Mouse (Mus musculus): ENCODE results near the gene Spag9.

The Spag9 gene

GRCm38 (mm10) chr11:94130118-94131095, 134.5 kb downstream of the Spag9 start:
- DNase-seq (ENCODE audit: low read depth, low spot score): no peak

- DNase-seq (ENCODE audit: low read depth, low spot score): peak; percentile 83
Measured at GRCm38 (mm10) chr11:94133344-94133955, 137.6 kb downstream of the Spag9 start.

GRCm38 (mm10) chr11:94134076-94134838, 138.4 kb downstream of the Spag9 start:
- DNase-seq (ENCODE audit: low read depth, low spot score): no peak

- no peak for DNase-seq (ENCODE audit: low read depth, low spot score)
Measured at GRCm38 (mm10) chr11:94135581-94136001, 139.7 kb downstream of the Spag9 start.

GRCm38 (mm10) chr11:94136656-94137055, 140.8 kb downstream of the Spag9 start:
- no peak for DNase-seq (ENCODE audit: low read depth, low spot score)

GRCm38 (mm10) chr11:94137326-94138061, 141.6 kb downstream of the Spag9 start:
- no peak for DNase-seq (ENCODE audit: low read depth, low spot score)

GRCm38 (mm10) chr11:94138411-94139231, 142.7 kb downstream of the Spag9 start:
- no peak for DNase-seq (ENCODE audit: low read depth, low spot score)

GRCm38 (mm10) chr11:94139232-94139620, 143.3 kb downstream of the Spag9 start:
- DNase-seq (ENCODE audit: low read depth, low spot score): no peak

- no peak for DNase-seq (ENCODE audit: low read depth, low spot score)
Measured at GRCm38 (mm10) chr11:94140540-94140939, 144.6 kb downstream of the Spag9 start.

- DNase-seq (ENCODE audit: low read depth, low spot score): no peak
Measured at GRCm38 (mm10) chr11:94141564-94141963, 145.7 kb downstream of the Spag9 start.

GRCm38 (mm10) chr11:94143336-94143735, 147.4 kb downstream of the Spag9 start:
- no peak for DNase-seq (ENCODE audit: low read depth, low spot score)

- no peak for DNase-seq (ENCODE audit: low read depth, low spot score)
Measured at GRCm38 (mm10) chr11:94144771-94145539, 149.1 kb downstream of the Spag9 start.

GRCm38 (mm10) chr11:94146049-94146605, 150.2 kb downstream of the Spag9 start:
- DNase-seq (ENCODE audit: low read depth, low spot score): no peak

GRCm38 (mm10) chr11:94146733-94147485, 151.0 kb downstream of the Spag9 start:
- DNase-seq (ENCODE audit: low read depth, low spot score): no peak

- no peak for DNase-seq (ENCODE audit: low read depth, low spot score)
Measured at GRCm38 (mm10) chr11:94148105-94148696, 152.3 kb downstream of the Spag9 start.

- DNase-seq (ENCODE audit: low read depth, low spot score): no peak
Measured at GRCm38 (mm10) chr11:94148931-94149491, 153.1 kb downstream of the Spag9 start.

GRCm38 (mm10) chr11:94149509-94150259, 153.8 kb downstream of the Spag9 start:
- no peak for DNase-seq (ENCODE audit: low read depth, low spot score)

Measured in WW6 (cell line).